ENCODE assay signal across 8 mouse cellular contexts in the genomic region with DNA sequence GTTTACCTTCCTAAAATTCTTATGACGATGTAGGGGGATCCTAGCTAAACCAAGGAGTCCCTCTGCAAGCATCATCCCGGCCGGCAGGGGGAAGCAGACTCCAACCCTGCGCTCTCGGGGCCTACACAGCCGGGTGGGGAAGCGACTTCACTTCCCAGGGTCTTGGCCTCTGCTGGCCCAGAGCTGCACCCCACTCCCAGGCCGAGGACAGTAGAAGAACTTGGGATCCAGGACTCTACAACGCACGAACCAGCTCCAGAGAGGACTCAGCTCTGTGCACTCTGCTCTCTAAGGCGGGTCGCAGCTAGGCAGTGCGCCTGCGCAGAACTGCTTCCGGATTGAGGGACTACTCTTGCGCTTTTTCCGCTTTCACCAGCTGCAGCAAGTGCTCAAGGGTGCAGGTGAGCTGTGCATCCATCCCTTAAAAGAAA. TPM values are rescaled to one million over a fixed set of nuclear protein-coding genes. Genes with fewer than 3 reads are reported as not detected.
A peak's percentile ranks its signal among the peaks of the same experiment; 100 is the strongest.
DNase-seq lines count a peak whose midpoint lies in the region; ATAC-seq lines count a peak whose summit lies in the region.

A gene (plus strand): TSS at position 87 of the 431 bp plus-strand sequence.

- no peaks in the 10 kb centered on the region for H3K36me3 ChIP-seq in forebrain, embryonic 11.5 days (ENCODE audit: control insufficient read depth, insufficient read depth, low read length)
- H3K36me3 ChIP-seq in heart, embryonic 16.5 days (ENCODE audit: control insufficient read depth, insufficient read depth) = no peaks in the 10 kb centered on the region
- H3K36me3 ChIP-seq in liver, embryonic 15.5 days (replicated peaks) = no peaks in the 10 kb centered on the region
- no peaks in the 10 kb centered on the region for H3K36me3 ChIP-seq in neural tube, embryonic 12.5 days

- under 1% methylated on average over 17 of the region's 17 CpGs for WGBS in forebrain, embryonic 11.5 days
- WGBS in heart, embryonic 16.5 days = 0% methylated on average over 17 of the region's 17 CpGs
- WGBS in liver, embryonic 15.5 days (ENCODE audit: insufficient replicate concordance) = under 1% methylated on average over 17 of the region's 17 CpGs
- under 1% methylated on average over 17 of the region's 17 CpGs for WGBS in neural tube, embryonic 12.5 days

- H3K4me3 ChIP-seq in forebrain, embryonic 11.5 days (ENCODE audit: low read depth, low read length) = peak within 1 kb of the TSS; percentile 56
- H3K4me3 ChIP-seq in heart, embryonic 16.5 days (ENCODE audit: low read length) = peak within 1 kb of the TSS; percentile 79
- H3K4me3 ChIP-seq in liver, embryonic 15.5 days (replicated peaks) = peak within 1 kb of the TSS; percentile 68
- peak within 1 kb of the TSS; percentile 60 for H3K4me3 ChIP-seq in neural tube, embryonic 12.5 days

- H3K9me3 ChIP-seq in forebrain, embryonic 11.5 days (ENCODE audit: control insufficient read depth, low read length) = no peaks in the 10 kb centered on the region
- H3K9me3 ChIP-seq in heart, embryonic 16.5 days (replicated peaks; ENCODE audit: control insufficient read depth, low read length) = no peaks in the 10 kb centered on the region
- no peaks in the 10 kb centered on the region for H3K9me3 ChIP-seq in liver, embryonic 15.5 days (replicated peaks)
- no peaks in the 10 kb centered on the region for H3K9me3 ChIP-seq in neural tube, embryonic 12.5 days

- H3K27me3 ChIP-seq in forebrain, embryonic 11.5 days (ENCODE audit: control insufficient read depth, insufficient read depth, low read length) = no peaks in the 10 kb centered on the region
- no peaks in the 10 kb centered on the region for H3K27me3 ChIP-seq in heart, embryonic 16.5 days (ENCODE audit: control insufficient read depth, insufficient read depth, low read length)
- H3K27me3 ChIP-seq in liver, embryonic 15.5 days = no peaks in the 10 kb centered on the region
- no peaks in the 10 kb centered on the region for H3K27me3 ChIP-seq in neural tube, embryonic 12.5 days (replicated peaks)

- no peaks in the 10 kb centered on the region for H3K4me1 ChIP-seq in forebrain, embryonic 11.5 days (replicated peaks; ENCODE audit: control insufficient read depth, insufficient read depth, low read length)
- peaks cover 6% of the 10 kb centered on the region for H3K4me1 ChIP-seq in heart, embryonic 16.5 days (ENCODE audit: control insufficient read depth, insufficient read depth, low read length)
- H3K4me1 ChIP-seq in liver, embryonic 15.5 days (replicated peaks) = peaks cover 18% of the 10 kb centered on the region
- H3K4me1 ChIP-seq in neural tube, embryonic 12.5 days = peaks cover 5% of the 10 kb centered on the region; the same call in 1 of the 2 replicates

- 0 out of 2 replicates have a peak within 1 kb of the TSS, but pooled peaks have one; percentile 31 for H3K27ac ChIP-seq in forebrain, embryonic 11.5 days (ENCODE audit: low read depth, low read length)
- H3K27ac ChIP-seq in heart, embryonic 16.5 days (ENCODE audit: low read length) = peak within 1 kb of the TSS; percentile 83
- H3K27ac ChIP-seq in liver, embryonic 15.5 days (replicated peaks) = peak within 1 kb of the TSS; percentile 61; the same call in 1 of the 2 replicates
- H3K27ac ChIP-seq in neural tube, embryonic 12.5 days = no peak within 1 kb of the TSS

- H3K4me2 ChIP-seq in forebrain, embryonic 11.5 days (ENCODE audit: low read depth, low read length, severe bottlenecking) = peak within 1 kb of the TSS; percentile 73
- peak within 1 kb of the TSS; percentile 79 for H3K4me2 ChIP-seq in heart, embryonic 16.5 days (ENCODE audit: low read depth, low read length)
- peak within 1 kb of the TSS; percentile 78 for H3K4me2 ChIP-seq in liver, embryonic 15.5 days
- H3K4me2 ChIP-seq in neural tube, embryonic 12.5 days (replicated peaks) = peak within 1 kb of the TSS; percentile 69

- peak; percentile 94 for ATAC-seq in forebrain, embryonic 11.5 days (replicated peaks; ENCODE audit: low FRiP score)
- peak; percentile 89 for ATAC-seq in heart, embryonic 16.5 days (replicated peaks; ENCODE audit: extremely low read depth, insufficient read depth, low FRiP score)
- ATAC-seq in liver, embryonic 15.5 days (ENCODE audit: insufficient read depth) = peak; percentile 79
- ATAC-seq in neural tube, embryonic 12.5 days (ENCODE audit: low FRiP score, low read depth) = peak; percentile 94

- DNase-seq in CD8-positive naive resting alpha-beta T cell, adult 2 months (ENCODE audit: low read depth in 2 of 2, low spot score in 2 of 2) = peak; percentile 83 to 87
- DNase-seq in c-Kit-positive CD71-negative TER-119-negative erythroid progenitor cells, embryonic 14.5 days (ENCODE audit: low read depth) = peak; percentile 73
- DNase-seq in forebrain, embryonic 11.5 days (ENCODE audit: low spot score) = peak; percentile 89
- DNase-seq in kidney, postnatal 36 days = peak; percentile 90 to 95
- DNase-seq in telencephalon, adult 2 months (ENCODE audit: low read depth, low spot score) = peak; percentile 73

- H3K9ac ChIP-seq in forebrain, embryonic 11.5 days (ENCODE audit: low read length) = peak within 1 kb of the TSS; percentile 84
- peak within 1 kb of the TSS; percentile 95 for H3K9ac ChIP-seq in heart, embryonic 16.5 days (ENCODE audit: low read length)
- H3K9ac ChIP-seq in liver, embryonic 15.5 days = peak within 1 kb of the TSS; percentile 69
- peak within 1 kb of the TSS; percentile 73 for H3K9ac ChIP-seq in neural tube, embryonic 12.5 days

RNA-seq across cellular contexts. Expression of the gene that starts here (rescaled TPM):
- polyA plus RNA-seq in forebrain, embryonic 11.5 days (2014; fragmentation: Nextera tagmentation; extraction: Ambion mirVana) = 10.9 and 12.1 TPM in 2 replicates
- polyA plus RNA-seq in heart, embryonic 16.5 days (2015; fragmentation: Nextera tagmentation; extraction: Ambion mirVana) = 10.3 and 10.4 TPM in 2 replicates
- polyA plus RNA-seq in liver, embryonic 15.5 days (2015; fragmentation: Nextera tagmentation; extraction: Ambion mirVana) = 3.2 and 3.6 TPM in 2 replicates
- 13.4 and 13.9 TPM in 2 replicates for polyA plus RNA-seq in neural tube, embryonic 12.5 days (2016; fragmentation: Nextera tagmentation; extraction: Ambion mirVana)
